In genomic region chr4:142098303-142098702, GRCm38 (mm10) we compare ENCODE assay signal across 8 mouse cellular contexts. TPM values are rescaled to one million over a fixed set of nuclear protein-coding genes. Genes with fewer than 3 reads are reported as not detected.
DNase-seq lines count a peak whose midpoint lies in the region; ATAC-seq and TF ChIP-seq lines count a peak whose summit lies in the region.

No protein-coding gene starts in this region.

- H3K4me1 ChIP-seq in ES-Bruce4 (ENCODE audit: control insufficient read depth, insufficient read depth, low read length): no peaks in the 10 kb centered on the region
- no peaks in the 10 kb centered on the region for H3K4me1 ChIP-seq in forebrain, embryonic 11.5 days (replicated peaks; ENCODE audit: control insufficient read depth, insufficient read depth, low read length)
- peaks cover 33% of the 10 kb centered on the region for H3K4me1 ChIP-seq in heart, embryonic 13.5 days
- peaks cover 17% of the 10 kb centered on the region for H3K4me1 ChIP-seq in liver, embryonic 13.5 days (replicated peaks)
- peaks cover 9% of the 10 kb centered on the region; the same call in 1 of the 2 replicates for H3K4me1 ChIP-seq in neural tube, embryonic 12.5 days
- H3K4me1 ChIP-seq in testis, adult 2 months (ENCODE audit: control insufficient read depth, insufficient read depth, low read length): no peaks in the 10 kb centered on the region

- peak; percentile 66 for TF ChIP-seq CTCF in ES-Bruce4 (IDR thresholded peaks at IDR 0.05; ENCODE audit: low read depth, low read length)
- TF ChIP-seq CTCF in testis, adult 2 months (IDR thresholded peaks at IDR 0.05; ENCODE audit: control insufficient read depth, insufficient read depth, insufficient replicate concordance, low read depth, low read length): peak; percentile 35; the same call in 1 of the 2 replicates

- H3K27me3 ChIP-seq in ES-Bruce4 (ENCODE audit: control insufficient read depth, insufficient read depth, low read length, poor library complexity, severe bottlenecking): no peaks in the 10 kb centered on the region
- H3K27me3 ChIP-seq in forebrain, embryonic 11.5 days (ENCODE audit: control insufficient read depth, insufficient read depth, low read length): peaks cover 2% of the 10 kb centered on the region; the same call in 1 of the 2 replicates
- 0 out of 2 replicates have a peak, but pooled peaks cover 6% of the 10 kb centered on the region for H3K27me3 ChIP-seq in heart, embryonic 13.5 days (replicated peaks)
- H3K27me3 ChIP-seq in liver, embryonic 13.5 days: 0 out of 2 replicates have a peak, but pooled peaks cover 4% of the 10 kb centered on the region
- no peaks in the 10 kb centered on the region for H3K27me3 ChIP-seq in neural tube, embryonic 12.5 days (replicated peaks)
- no peaks in the 10 kb centered on the region for H3K27me3 ChIP-seq in testis, adult 2 months (ENCODE audit: control insufficient read depth, insufficient read depth, low read length)

- H3K9me3 ChIP-seq in ES-Bruce4 (replicated peaks; ENCODE audit: control insufficient read depth, insufficient read depth, low read length, poor library complexity, severe bottlenecking): no peaks in the 10 kb centered on the region
- no peaks in the 10 kb centered on the region for H3K9me3 ChIP-seq in forebrain, embryonic 11.5 days (ENCODE audit: control insufficient read depth, low read length)
- no peaks in the 10 kb centered on the region for H3K9me3 ChIP-seq in heart, embryonic 13.5 days
- H3K9me3 ChIP-seq in liver, embryonic 13.5 days (replicated peaks): no peaks in the 10 kb centered on the region
- H3K9me3 ChIP-seq in neural tube, embryonic 12.5 days: no peaks in the 10 kb centered on the region

- 0 out of 2 replicates have a peak, but pooled peaks have one; percentile 5 for ATAC-seq in forebrain, embryonic 11.5 days (replicated peaks; ENCODE audit: low FRiP score)
- ATAC-seq in heart, embryonic 13.5 days (ENCODE audit: extremely low read depth, insufficient number of reproducible peaks, low FRiP score, low TSS enrichment): 0 out of 2 replicates have a peak, but pooled peaks have one; percentile 15
- no peak for ATAC-seq in liver, embryonic 13.5 days (ENCODE audit: low read depth)
- 0 out of 2 replicates have a peak, but pooled peaks have one; percentile 22 for ATAC-seq in neural tube, embryonic 12.5 days (ENCODE audit: low FRiP score, low read depth)

- TF ChIP-seq POLR2A in ES-Bruce4 (IDR thresholded peaks at IDR 0.05; ENCODE audit: insufficient read depth, low read length): no peak
- TF ChIP-seq POLR2A in testis, adult 2 months (IDR thresholded peaks at IDR 0.05; ENCODE audit: control insufficient read depth, low read depth, low read length): no peak

- peak; percentile 34 for DNase-seq in c-Kit-positive CD71-positive TER-119-positive erythroid progenitor cells, embryonic 14.5 days (ENCODE audit: low spot score)
- DNase-seq in forebrain, embryonic 11.5 days (ENCODE audit: low spot score): peak; percentile 83
- DNase-seq in kidney, postnatal 25 days: peak; percentile 88 to 96
- DNase-seq in liver, embryonic 13.5 days: peak; percentile 26

- no peak overlapping the region for H3K9ac ChIP-seq in ES-Bruce4 (ENCODE audit: low read depth, poor library complexity, severe bottlenecking)
- H3K9ac ChIP-seq in forebrain, embryonic 11.5 days (ENCODE audit: low read length): no peak overlapping the region
- H3K9ac ChIP-seq in heart, embryonic 13.5 days: peak overlapping the region; percentile 55
- no peak overlapping the region for H3K9ac ChIP-seq in liver, embryonic 13.5 days
- no peak overlapping the region for H3K9ac ChIP-seq in neural tube, embryonic 12.5 days

- no peaks in the 10 kb centered on the region for H3K36me3 ChIP-seq in ES-Bruce4 (ENCODE audit: control insufficient read depth, insufficient read depth, low read length, poor library complexity, severe bottlenecking)
- no peaks in the 10 kb centered on the region for H3K36me3 ChIP-seq in forebrain, embryonic 11.5 days (ENCODE audit: control insufficient read depth, insufficient read depth, low read length)
- no peaks in the 10 kb centered on the region for H3K36me3 ChIP-seq in heart, embryonic 13.5 days
- no peaks in the 10 kb centered on the region for H3K36me3 ChIP-seq in liver, embryonic 13.5 days
- no peaks in the 10 kb centered on the region for H3K36me3 ChIP-seq in neural tube, embryonic 12.5 days
- H3K36me3 ChIP-seq in testis, adult 2 months (ENCODE audit: control insufficient read depth, insufficient read depth, low read length): no peaks in the 10 kb centered on the region

- no peak overlapping the region for H3K4me3 ChIP-seq in ES-Bruce4 (ENCODE audit: low read depth, low read length)
- no peak overlapping the region for H3K4me3 ChIP-seq in forebrain, embryonic 11.5 days (ENCODE audit: low read depth, low read length)
- H3K4me3 ChIP-seq in heart, embryonic 13.5 days: no peak overlapping the region
- no peak overlapping the region for H3K4me3 ChIP-seq in liver, embryonic 13.5 days (replicated peaks)
- no peak overlapping the region for H3K4me3 ChIP-seq in neural tube, embryonic 12.5 days
- H3K4me3 ChIP-seq in testis, adult 2 months (ENCODE audit: control insufficient read depth, low read depth, low read length): no peak overlapping the region

- WGBS in forebrain, embryonic 11.5 days: 26% methylated on average over 8 of the region's 8 CpGs
- 10% methylated on average over 8 of the region's 8 CpGs for WGBS in heart, embryonic 13.5 days
- 5% methylated on average over 8 of the region's 8 CpGs for WGBS in liver, embryonic 13.5 days (ENCODE audit: insufficient replicate concordance)
- 27% methylated on average over 8 of the region's 8 CpGs for WGBS in neural tube, embryonic 12.5 days

- no peak overlapping the region for H3K4me2 ChIP-seq in forebrain, embryonic 11.5 days (ENCODE audit: low read depth, low read length, severe bottlenecking)
- H3K4me2 ChIP-seq in heart, embryonic 13.5 days: peak overlapping the region; percentile 47
- peak overlapping the region; percentile 37 for H3K4me2 ChIP-seq in liver, embryonic 13.5 days
- no peak overlapping the region for H3K4me2 ChIP-seq in neural tube, embryonic 12.5 days (replicated peaks)

- H3K27ac ChIP-seq in ES-Bruce4 (ENCODE audit: insufficient read depth, low read length): no peak overlapping the region
- H3K27ac ChIP-seq in forebrain, embryonic 11.5 days (ENCODE audit: low read depth, low read length): no peak overlapping the region
- no peak overlapping the region for H3K27ac ChIP-seq in heart, embryonic 13.5 days (replicated peaks)
- no peak overlapping the region for H3K27ac ChIP-seq in liver, embryonic 13.5 days
- no peak overlapping the region for H3K27ac ChIP-seq in neural tube, embryonic 12.5 days
- no peak overlapping the region for H3K27ac ChIP-seq in testis, adult 2 months (ENCODE audit: control insufficient read depth, insufficient read depth, low read depth, low read length)

- no peak for TF ChIP-seq EP300 in ES-Bruce4 (IDR thresholded peaks at IDR 0.05; ENCODE audit: insufficient read depth, low read depth, low read length)

RNA-seq across cellular contexts. Expression of gene Tmem51, which starts 14.2 kb away (rescaled TPM):
- 16.8 and 18.9 TPM in 2 replicates for polyA plus RNA-seq in ES-Bruce4 (2011; ENCODE audit: insufficient read depth, insufficient read length, low read depth, missing spikeins)
- polyA plus RNA-seq in forebrain, embryonic 11.5 days (2014; fragmentation: Nextera tagmentation; extraction: Ambion mirVana): 6.3 and 8.9 TPM in 2 replicates
- 25.3 and 30.3 TPM in 2 replicates for polyA plus RNA-seq in heart, embryonic 13.5 days (2015; fragmentation: Nextera tagmentation; extraction: Ambion mirVana)
- 13.5 and 16.4 TPM in 2 replicates for polyA plus RNA-seq in liver, embryonic 13.5 days (2015; fragmentation: Nextera tagmentation; extraction: Ambion mirVana)
- polyA plus RNA-seq in neural tube, embryonic 12.5 days (2016; fragmentation: Nextera tagmentation; extraction: Ambion mirVana): 6.3 and 6.4 TPM in 2 replicates
- polyA plus RNA-seq in testis, adult 2 months (2012; rRNA removed): 2.3 and 2.9 TPM in 2 replicates

Comparison
In these comparisons a context has a peak if more than half of its experiments do, and no peak if none do; other contexts are left out.
1. DNase-seq: peak in every context shown above with its lines; median percentile 92 in kidney, postnatal 25 days; 83 in forebrain, embryonic 11.5 days; 34 in c-Kit-positive CD71-positive TER-119-positive erythroid progenitor cells, embryonic 14.5 days; 26 in liver, embryonic 13.5 days.
2. H3K4me2 ChIP-seq: peak in heart, embryonic 13.5 days (single experiment) and liver, embryonic 13.5 days (single experiment); none in forebrain, embryonic 11.5 days (single experiment) and neural tube, embryonic 12.5 days (single experiment).